Mouse (Mus musculus) c-Kit-positive CD71-positive TER-119-positive erythroid progenitor cells, embryonic 14.5 days (primary cell): ENCODE data around the gene Ttc23.
A peak's percentile ranks its signal among the peaks of the same experiment; 100 is the strongest.

ENCODE experiments used
- DNase-seq: peaks from one replicate; pipeline ENCODE4 v3.0.0-alpha.2; 2013; ENCODE audit warnings: low spot score

The Ttc23 gene

DNA sequence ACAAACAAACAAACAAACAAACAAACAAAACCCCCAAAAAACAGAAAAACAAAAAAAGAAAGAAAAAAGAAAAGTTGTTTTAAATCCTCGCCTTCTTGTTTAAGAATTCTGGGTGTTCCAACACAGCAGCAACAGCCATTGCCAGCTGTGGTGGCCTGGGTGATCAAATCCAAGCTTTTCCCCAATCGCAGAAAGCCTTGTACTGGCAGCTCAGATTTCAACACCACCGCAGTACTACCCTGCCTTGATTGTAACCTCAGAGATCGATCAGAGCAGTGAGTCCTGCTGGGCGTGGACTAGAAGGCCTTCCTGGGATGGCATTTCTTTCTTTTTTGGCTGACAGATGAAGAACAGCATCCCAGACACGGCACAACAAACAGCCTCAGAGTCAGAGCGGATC lies 48.7 kb downstream of the Ttc23 start:
- DNase-seq = no peak

GRCm38 (mm10) chr7:67697892-67698630 lies 50.9 kb downstream of the Ttc23 start:
- no peak for DNase-seq

- no peak for DNase-seq
These were observed 52.1 kb downstream of the Ttc23 start for GRCm38 (mm10) chr7:67699301-67699700.

DNA sequence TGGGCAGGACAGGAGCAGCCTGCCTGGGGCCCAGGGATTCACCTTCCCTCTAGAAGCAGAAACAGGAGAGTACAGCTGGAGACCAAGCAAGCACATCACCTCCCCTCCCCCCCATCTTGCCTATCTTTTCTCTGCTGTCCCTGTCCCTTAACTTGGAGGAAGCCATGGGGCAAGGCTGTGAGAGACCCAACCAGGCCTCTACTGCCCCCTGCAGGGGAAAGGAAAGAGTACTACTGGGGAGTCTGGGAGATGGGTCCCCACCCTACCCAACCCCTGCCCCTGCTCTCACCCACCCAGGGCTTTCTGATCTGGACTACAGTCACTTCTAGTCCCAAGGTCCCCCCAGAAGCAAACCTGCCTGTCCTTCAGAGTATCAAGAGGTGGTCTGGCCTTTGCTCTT lies 53.6 kb downstream of the Ttc23 start:
- peak; percentile 27 for DNase-seq

GRCm38 (mm10) chr7:67701252-67701914 lies 54.2 kb downstream of the Ttc23 start:
- DNase-seq = no peak

- no peak for DNase-seq
These were observed 61.0 kb downstream of the Ttc23 start for GRCm38 (mm10) chr7:67708160-67708559.

DNA sequence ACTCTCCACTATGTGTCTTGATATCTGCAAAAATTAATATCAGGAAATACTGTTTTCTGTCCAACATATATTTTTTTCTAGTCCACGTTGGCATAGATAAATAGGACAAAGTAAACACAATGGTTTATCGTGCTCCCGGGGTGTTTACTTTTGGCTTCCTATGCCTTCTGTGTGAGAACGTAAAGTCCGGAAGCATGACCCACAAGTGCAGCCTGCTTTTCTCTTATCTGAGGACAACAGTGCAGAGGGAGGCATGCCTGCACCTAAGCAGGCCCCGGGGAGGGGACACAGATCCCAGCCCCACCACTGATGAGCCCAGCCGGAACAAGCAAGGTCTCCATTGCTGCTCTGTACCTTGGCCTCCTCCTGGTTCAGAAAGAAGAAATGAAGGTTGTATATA lies 63.0 kb downstream of the Ttc23 start:
- DNase-seq = peak; percentile 15

GRCm38 (mm10) chr7:67713820-67714510 lies 66.8 kb downstream of the Ttc23 start:
- no peak for DNase-seq

DNA sequence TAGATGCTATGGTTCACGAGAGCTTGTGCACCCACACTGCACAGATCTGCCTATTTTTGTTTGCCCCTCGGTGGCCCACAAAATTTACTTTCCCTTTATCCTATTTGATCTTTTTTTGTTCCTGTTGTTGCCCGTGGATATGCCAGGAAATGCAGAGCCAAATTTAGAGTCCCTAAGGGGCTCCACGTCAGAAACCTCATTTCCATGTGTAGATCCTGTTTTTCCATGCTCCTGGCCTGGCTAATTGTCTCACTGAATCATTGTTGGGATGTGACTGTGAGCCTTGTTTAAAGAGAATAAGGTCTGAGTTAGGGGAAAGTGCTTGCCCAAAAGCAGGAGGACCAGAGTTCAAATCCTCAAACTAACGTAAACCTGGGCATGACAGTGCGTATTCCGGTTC lies 68.0 kb downstream of the Ttc23 start:
- DNase-seq = no peak

- no peak for DNase-seq
These were observed 69.1 kb downstream of the Ttc23 start for GRCm38 (mm10) chr7:67716213-67716878.

GRCm38 (mm10) chr7:67716925-67717324 lies 69.7 kb downstream of the Ttc23 start:
- no peak for DNase-seq

DNA sequence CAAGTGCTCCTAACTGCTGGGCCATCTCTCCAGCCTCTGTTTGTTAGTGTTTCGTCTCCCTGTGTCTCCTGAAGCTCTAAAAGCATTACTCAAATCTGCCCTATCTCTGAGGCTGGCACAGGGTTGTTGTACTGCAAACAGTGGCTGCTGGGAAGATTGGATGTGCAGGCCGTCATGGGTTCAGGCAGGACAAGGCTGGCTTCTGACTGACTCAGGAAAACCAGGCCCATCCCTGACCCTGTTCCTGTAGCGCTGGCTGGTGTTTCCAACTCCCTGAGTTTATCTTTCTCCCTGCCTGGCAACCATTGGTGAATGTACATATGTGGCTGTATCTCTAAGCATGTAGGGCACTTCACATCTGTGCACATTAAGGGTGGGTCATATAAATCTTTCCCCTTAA lies 70.3 kb downstream of the Ttc23 start:
- DNase-seq = no peak

DNA sequence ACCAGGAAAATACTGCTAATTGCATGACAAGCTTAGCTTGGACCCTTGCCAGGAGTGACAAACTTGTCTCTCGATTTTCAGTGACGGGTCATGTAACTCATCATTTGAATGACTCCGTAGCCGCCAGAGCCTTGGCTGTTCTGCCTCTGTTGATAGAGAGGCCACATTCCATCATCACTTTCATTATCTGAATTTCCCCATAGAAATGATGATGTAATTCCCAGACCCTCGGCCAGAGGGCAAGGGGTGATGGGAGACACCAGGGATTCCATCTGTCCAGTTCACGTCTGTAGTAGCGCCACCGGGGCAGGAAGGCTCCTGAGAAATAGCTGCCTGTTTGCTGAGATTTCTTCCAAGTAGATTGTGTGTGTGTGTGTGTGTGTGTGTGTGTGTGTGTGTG lies 71.6 kb downstream of the Ttc23 start:
- no peak for DNase-seq

GRCm38 (mm10) chr7:67722163-67722562 lies 75.0 kb downstream of the Ttc23 start:
- no peak for DNase-seq

DNA sequence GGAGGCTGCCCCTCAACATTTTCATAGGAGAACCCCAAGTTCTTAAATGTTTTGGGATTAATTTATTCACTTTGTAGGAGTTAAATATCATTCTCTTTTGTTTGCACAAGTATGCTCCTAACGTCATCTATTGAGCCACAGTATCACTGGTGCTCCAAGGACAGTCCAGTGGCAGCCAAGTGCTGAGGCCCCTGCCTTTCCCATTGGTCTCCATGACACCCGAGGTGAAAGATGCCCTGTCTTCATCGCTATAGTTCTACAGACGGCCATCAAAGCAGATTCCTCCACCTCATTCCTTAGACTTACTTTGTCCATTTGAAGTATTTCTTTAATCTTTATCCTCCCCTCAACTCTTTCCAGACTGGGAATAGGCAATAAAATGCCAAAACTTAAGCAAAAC lies 77.3 kb downstream of the Ttc23 start:
- no peak for DNase-seq

DNA sequence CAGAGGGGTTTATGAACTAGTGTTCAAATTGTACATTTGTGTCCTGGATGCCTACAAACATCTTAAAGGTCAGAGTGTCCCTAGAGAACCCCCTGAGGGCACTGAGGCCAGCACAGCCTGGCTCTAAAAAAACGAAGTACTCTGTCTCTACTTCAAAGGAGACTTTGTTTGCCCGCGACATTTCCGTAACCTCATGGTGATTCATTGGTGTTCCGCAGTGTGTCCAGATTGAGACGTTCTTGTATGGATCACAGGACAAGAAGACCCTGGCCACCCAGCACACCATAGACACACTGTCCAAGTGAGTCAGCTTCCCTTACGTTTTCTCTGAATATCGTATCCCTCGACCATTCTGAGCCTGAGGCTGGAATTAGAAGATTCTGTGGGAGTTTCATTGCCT lies 77.8 kb downstream of the Ttc23 start:
- DNase-seq = no peak

GRCm38 (mm10) chr7:67728203-67728602 lies 81.0 kb downstream of the Ttc23 start:
- no peak for DNase-seq

DNA sequence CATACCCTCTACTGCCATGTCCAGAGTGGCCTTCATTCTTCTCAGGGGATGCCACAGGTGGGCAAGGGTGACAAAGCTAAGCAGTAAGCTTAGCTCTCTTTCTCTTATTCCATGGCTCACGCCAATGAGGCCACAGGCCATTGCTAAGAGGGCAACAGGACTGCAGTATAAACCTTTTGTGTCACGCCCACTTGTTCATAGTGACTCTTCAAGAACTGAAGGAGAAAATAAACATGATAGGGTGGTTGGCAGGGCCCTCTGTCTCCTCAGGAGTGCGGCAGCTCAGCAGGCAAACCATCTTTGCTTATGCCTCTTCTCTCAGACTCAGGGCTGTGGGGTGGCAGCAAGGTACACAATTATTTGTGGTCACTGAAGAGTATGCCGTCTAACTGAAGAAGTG lies 81.6 kb downstream of the Ttc23 start:
- DNase-seq = no peak

GRCm38 (mm10) chr7:67730431-67731110 lies 83.4 kb downstream of the Ttc23 start:
- no peak for DNase-seq

DNA sequence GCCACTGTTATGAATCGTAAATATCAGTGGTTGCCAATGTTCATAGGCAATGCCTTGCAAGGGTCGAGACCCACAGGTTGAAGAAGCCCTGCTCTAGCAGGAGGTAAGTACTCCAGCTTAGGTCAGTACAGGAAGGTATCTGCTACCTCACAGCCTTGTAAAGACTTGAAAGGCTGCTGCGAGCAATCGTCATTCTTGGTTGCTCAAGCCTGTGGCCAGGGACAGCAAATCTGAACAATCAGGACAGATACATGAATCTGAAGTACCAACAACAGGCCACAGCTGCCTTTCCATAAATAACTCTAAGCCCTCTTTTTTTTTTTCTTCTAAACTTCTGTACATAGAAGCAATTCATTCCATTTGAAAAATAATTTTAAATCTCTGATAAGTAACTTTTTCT lies 85.1 kb downstream of the Ttc23 start:
- DNase-seq = no peak

DNA sequence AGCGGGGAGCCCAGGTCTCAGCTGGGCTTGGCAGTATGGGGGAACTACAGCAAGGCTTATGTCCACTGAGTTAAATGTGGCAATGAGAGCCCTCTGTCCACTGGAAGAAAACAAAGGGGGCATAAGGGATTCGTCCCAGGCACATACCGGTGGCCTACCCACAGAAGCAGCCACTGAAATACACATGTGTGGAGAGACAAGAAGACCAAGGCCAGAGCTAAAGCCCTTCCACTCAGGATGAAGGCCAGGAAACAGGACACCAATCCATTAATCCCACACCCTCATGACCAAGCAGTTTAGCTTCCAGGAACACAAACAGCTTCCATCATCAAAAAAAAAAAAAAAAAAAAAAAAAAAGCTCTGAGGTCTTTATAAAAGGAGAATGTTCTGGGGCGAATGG lies 93.2 kb downstream of the Ttc23 start:
- DNase-seq = no peak

GRCm38 (mm10) chr7:67740796-67741195 lies 93.6 kb downstream of the Ttc23 start:
- no peak for DNase-seq
